Mouse (Mus musculus) cerebellum, adult 11 months (tissue): ENCODE data around the gene B3gat2.
A peak's percentile ranks its signal among the peaks of the same experiment; 100 is the strongest.

Experiments
- DNase-seq: peaks from one replicate; pipeline ENCODE4 v3.0.0; 2022

The B3gat2 gene

DNA sequence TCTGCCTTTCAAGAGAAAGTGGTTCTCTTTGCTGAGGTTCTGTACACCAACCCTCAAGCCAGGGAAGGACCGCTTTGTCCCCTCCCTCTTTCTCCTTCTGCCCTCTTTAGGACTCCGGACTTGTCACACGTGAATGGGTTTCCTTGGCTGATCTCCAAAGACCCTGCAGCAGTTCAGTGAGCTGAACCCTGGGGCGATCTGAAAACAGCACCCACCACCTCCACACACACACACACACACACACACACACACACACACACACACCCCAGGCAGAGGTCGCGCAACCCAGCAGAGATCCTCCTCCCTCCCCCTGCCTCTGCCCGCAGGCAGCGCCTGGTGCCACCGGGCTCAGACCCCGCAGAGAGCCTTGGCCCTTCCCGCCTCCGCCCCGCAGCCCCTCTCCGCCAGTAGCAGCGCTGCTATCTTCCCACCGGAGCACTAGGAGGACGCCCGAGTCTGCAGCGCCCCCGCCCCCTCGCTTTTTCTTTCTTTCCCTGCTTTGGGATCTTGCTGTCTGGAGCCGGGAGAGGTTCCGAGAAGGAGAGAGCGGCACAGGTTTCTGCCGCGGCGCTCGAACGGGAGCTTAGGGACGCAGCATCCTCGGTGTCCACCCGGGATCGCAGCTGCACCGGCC is at the start of gene B3gat2:
Gene B3gat2 (plus strand): TSS at position 252 of the 634 bp plus-strand sequence.
- peak; percentile 39 for DNase-seq

- no peak for DNase-seq
These were observed 41.2 kb upstream of the B3gat2 start for GRCm38 (mm10) chr1:23720326-23720725.

GRCm38 (mm10) chr1:23721036-23721435 is 40.5 kb upstream of the B3gat2 start:
- no peak for DNase-seq

DNA sequence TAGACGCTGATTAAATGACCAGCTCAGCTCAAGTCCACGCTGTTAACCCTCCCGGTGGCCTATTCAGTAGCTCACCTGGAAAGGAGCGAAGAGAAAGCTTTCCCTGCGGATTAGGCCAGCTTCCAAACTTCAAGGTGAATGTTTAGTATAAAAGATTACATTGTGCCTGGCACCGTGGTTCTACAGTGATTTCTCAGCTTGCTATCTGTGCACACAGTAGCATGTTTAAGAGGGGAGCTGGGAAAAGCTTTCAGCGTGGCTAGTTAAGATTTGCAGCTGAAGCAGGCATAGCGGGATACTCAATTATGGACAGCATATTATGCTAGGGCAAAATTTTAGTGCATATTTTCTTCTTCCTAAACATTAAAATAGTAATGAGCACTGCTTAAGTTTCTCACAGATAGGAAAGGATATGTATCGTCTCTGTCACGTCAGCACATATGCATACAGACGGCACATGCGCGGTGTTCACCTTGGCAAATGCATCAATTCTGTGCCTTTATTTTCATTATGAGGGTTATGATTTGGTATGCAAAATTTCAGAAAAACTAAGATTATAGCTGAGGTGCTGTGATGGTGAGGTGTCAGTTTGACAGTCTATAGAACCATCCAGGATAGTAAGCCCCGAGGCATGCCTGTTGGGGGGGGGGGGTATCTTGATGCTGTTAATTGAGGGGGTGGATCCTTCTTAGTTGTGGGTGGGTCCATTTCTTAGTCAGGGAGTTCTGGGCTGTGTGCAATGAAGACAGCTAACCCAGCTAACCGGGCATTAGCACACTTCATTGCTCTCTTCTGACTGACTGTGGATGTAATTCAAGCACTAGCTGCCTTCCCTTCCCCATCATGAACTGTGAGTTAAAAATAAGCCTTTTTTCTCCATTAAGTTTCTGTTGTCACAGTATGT is 38.8 kb upstream of the B3gat2 start:
- no peak for DNase-seq

- no peak for DNase-seq
These were observed 30.2 kb upstream of the B3gat2 start for GRCm38 (mm10) chr1:23731324-23731723.

- DNase-seq, result no peak
These were observed 10.6 kb upstream of the B3gat2 start for GRCm38 (mm10) chr1:23750864-23751532.

GRCm38 (mm10) chr1:23753091-23753490 is 8.5 kb upstream of the B3gat2 start:
- DNase-seq, result no peak

- DNase-seq, result no peak
These were observed 8.0 kb upstream of the B3gat2 start for GRCm38 (mm10) chr1:23753591-23753990.

DNA sequence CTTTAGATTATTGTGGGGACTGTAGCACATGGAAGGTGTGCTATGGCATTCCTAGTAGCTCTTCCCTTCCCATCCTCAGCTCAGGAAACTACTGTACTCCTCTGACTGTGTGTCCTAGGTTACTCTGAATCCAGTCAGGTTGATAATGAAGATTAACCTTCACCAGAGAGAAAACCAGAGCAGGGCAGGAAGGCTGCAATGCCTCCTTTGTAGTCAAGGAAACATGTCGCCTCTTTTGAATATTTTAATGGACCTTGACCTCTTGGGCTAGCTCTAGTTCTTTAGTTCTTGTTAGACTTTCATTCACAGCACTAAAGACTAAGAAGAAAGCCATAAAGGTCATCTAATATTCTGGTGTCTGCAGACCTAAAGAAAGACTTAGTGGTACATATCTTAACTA is 7.2 kb upstream of the B3gat2 start:
- no peak for DNase-seq

- DNase-seq, result no peak
These were observed 6.6 kb upstream of the B3gat2 start for GRCm38 (mm10) chr1:23754967-23755366.

- peak; percentile 59 for DNase-seq
These were observed 659 bp downstream of the B3gat2 start for GRCm38 (mm10) chr1:23762136-23762687.

GRCm38 (mm10) chr1:23762782-23763630 is 1.5 kb downstream of the B3gat2 start:
- peak; percentile 95 for DNase-seq

DNA sequence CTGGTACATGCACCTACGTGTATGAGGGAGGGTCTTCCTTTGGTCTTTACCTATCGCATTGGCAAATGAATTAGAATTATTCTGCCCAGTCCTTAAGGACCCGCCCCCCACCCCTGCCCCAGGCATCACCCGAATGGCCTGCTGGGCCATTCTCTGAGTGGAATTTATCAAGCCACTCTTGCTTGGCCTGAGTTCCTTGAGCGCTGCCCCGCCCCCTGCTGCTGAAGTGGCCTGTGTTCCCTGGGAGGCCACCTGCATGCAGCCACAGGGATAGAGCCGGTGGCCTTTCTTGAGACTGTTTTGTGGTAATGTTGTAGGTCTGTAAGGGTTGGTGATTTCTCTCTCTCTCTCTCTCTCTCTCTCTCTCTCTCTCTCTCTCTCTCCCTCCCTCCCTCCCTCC is 2.2 kb downstream of the B3gat2 start:
- peak; percentile 12 for DNase-seq

DNA sequence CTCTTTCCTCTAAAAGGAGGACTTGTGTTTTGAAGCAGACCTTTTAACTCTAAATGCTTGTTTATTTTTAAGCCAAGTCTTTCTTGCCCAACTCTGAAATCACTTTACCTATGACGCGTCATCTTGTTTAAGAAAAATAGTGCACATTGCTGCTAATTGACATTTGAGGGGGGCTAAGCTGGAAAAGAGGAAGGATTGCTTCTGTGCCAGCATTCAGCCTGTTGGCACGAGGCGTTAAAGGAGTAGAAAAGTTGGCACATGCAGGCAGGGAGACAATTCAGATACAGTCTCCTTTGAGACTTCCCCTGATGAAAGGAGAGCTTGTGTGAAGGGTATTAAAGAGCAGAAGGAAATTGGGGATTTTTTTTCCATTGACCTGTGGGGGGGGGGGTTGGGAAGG is 3.2 kb downstream of the B3gat2 start:
- DNase-seq, result no peak

GRCm38 (mm10) chr1:23773039-23773438 is 11.5 kb downstream of the B3gat2 start:
- no peak for DNase-seq

- DNase-seq, result peak; percentile 69
These were observed 31.4 kb downstream of the B3gat2 start for GRCm38 (mm10) chr1:23792737-23793533.

- no peak for DNase-seq
These were observed 36.8 kb downstream of the B3gat2 start for GRCm38 (mm10) chr1:23798306-23798705.

DNA sequence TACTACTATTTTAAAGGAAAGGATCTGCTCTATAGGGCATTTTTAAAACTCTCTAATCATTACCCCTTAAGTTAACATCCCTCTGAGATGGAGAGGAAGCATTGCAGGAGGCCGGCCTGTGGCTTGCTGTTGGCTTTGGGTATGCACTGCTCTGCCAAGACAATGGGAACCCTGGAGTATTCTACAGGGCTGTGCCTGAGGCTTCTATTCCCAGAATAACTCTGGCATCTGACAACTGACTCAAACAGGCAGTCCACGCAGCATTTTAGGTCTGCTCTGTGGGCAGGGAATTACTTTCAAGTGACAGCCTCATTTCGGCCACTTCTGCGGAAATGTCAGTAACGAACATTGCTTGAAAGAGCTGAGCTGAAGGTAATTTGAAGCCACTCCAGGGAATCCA is 60.1 kb downstream of the B3gat2 start:
- DNase-seq, result peak; percentile 58

DNA sequence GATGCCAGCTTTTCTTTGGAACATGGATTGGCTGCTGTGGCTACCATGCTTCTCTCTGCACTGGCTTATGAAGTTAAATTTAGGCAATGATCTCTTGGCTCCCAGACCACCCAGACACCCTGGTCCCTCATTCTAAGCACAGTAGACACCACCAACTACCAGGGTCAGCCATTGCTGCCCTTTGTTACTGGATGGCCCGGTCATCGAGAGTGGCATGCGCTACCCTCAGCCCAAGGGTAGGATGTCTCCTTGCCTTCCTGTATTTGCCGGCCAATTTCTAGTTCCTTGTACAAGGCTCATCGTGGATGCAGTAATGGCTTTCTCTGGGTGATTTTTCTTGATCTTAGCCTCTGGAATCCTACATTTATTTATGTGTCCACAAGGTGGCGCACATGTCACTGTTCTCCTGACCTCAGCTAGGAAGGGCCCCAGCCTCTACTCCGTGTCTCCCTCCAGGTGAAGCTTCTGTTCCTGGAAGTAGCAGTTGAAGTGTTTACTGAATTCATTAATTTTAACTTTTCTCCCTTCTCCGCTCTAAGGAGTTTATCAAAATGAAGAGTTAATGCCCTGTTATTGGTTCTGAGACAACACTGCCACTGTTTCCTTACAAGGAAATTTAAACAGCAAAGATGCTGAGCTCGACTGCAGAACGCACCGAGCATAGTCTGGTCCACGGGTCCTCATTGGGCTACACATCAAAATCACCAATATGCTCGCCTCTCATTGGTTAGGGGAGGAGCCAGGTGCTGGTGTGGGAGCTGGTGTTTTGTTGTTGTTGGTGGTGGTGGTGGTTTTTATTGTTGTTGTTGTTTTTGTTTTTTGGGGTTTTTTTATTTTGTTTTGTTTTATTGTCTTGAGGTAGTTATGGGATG is 65.6 kb downstream of the B3gat2 start:
- DNase-seq, result peak; percentile 67

GRCm38 (mm10) chr1:23834246-23834645 is 72.7 kb downstream of the B3gat2 start:
- DNase-seq, result no peak
